Comparison of ENCODE assay signal across 23 mouse cellular contexts in the genomic region with DNA sequence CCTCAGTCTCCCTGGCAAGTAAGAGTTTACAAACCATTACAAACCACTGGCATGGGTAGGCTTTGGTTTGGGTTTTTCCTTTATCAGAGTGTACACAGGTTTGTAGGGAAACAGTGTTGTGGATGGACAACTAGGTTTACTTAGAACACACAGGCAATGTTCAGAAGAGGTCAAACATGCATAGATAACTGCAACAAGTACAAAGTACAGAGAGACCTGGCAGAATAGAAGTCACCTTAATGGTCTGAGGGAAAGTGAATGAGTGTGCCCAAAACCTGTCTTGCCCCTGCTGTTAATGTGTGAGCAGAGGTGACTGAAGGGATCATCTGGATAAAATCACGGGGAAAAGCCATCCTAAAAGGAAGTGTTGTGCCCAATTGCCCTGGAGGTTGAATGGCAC. TPM values are rescaled to one million over a fixed set of nuclear protein-coding genes. Genes with fewer than 3 reads are reported as not detected.
"Had no signal": no experiment of that assay in that cellular context is flagged by ENCODE, and none has a peak within 500 bp of the region (broad histone marks: within the 10 kb centered on the region; RNA-seq: fewer than 3 reads in every experiment).

No protein-coding gene starts in this region.

- DNase-seq: liver, embryonic 13.5 days; lung, adult 18-20 months; lung, embryonic 14.5 days; lung, postnatal 10 days; lung, postnatal 4 days; retina, postnatal 1 day; right cerebral cortex, adult 18-20 months; right cerebral cortex, postnatal 25 days; right cerebral cortex, postnatal 4 days; spleen, adult 18-20 months; thymus, adult 18-20 months; thymus, postnatal 25 days; thymus, postnatal 4 days had no signal

- ATAC-seq: midbrain, embryonic 13.5 days; midbrain, embryonic 15.5 days had no signal

- H3K27ac ChIP-seq: liver, embryonic 13.5 days; liver, embryonic 15.5 days; midbrain, embryonic 10.5 days; midbrain, embryonic 13.5 days; midbrain, embryonic 15.5 days; neural tube, embryonic 13.5 days; neural tube, embryonic 15.5 days had no signal

- H3K9me3 ChIP-seq: liver, embryonic 13.5 days; liver, embryonic 15.5 days; midbrain, embryonic 10.5 days; midbrain, embryonic 13.5 days; midbrain, embryonic 15.5 days; neural tube, embryonic 13.5 days; neural tube, embryonic 15.5 days had no signal

- H3K27me3 ChIP-seq: midbrain, embryonic 15.5 days; neural tube, embryonic 15.5 days had no signal

- H3K9ac ChIP-seq: liver, embryonic 13.5 days; liver, embryonic 15.5 days; lung, embryonic 14.5 days; midbrain, embryonic 13.5 days; midbrain, embryonic 15.5 days; neural tube, embryonic 13.5 days; neural tube, embryonic 15.5 days had no signal

- H3K4me2 ChIP-seq: liver, embryonic 13.5 days; liver, embryonic 15.5 days; lung, embryonic 14.5 days; midbrain, embryonic 13.5 days; midbrain, embryonic 15.5 days; neural tube, embryonic 15.5 days had no signal

- H3K4me3 ChIP-seq: liver, embryonic 13.5 days; liver, embryonic 15.5 days; midbrain, embryonic 10.5 days; midbrain, embryonic 13.5 days; midbrain, embryonic 15.5 days; myocyte; neural tube, embryonic 13.5 days; neural tube, embryonic 15.5 days had no signal

RNA-seq across cellular contexts. Expression of a gene that starts 1.8 kb away (rescaled TPM):
- total RNA-seq: megakaryocyte, adult 5-6 weeks had no signal
- polyA plus RNA-seq: neural tube, embryonic 11.5 days; small intestine, adult 2 months had no signal
